Mouse (Mus musculus): ENCODE measurements around the gene Tra2a.

- no peak for TF ChIP-seq TAL1 (IDR thresholded peaks at IDR 0.05; ENCODE audit: low read length)
- TF ChIP-seq GATA1 (IDR thresholded peaks at IDR 0.05; ENCODE audit: low read length): no peak
These were observed 18.3 kb upstream of the Tra2a start for GRCm38 (mm10) chr6:49282122-49282521.

Data from erythroblast, embryonic 14.5 days (primary cell).